Mouse (Mus musculus): ENCODE measurements around the gene Fbxo44. TPM values are rescaled to one million over a fixed set of nuclear protein-coding genes. Genes with fewer than 3 reads are reported as not detected.
A peak's percentile ranks its signal among the peaks of the same experiment; 100 is the strongest.

Gene Fbxo44
- polyA plus RNA-seq, 1 experiment, result 10.6 TPM

DNA sequence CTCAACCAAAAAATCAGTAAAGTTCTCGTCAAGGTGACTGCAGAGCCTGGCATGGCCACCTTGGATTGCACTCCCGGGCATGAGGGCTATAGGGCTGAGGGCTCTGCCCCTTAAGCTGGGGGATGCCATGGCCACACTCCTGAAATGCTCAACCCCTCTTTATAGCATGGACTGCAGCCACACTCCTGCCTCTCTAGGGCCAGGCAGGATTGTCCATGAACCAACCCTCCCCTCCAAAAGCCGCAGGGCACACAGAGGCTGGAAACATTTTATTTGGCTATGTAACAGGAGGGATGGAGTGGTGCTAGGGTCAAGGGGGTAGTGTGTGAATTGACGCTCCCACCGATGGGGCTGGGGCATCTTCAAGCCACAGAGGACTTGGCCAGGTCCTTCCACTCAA lies 7.7 kb downstream of the Fbxo44 start:
- H3K4me3 ChIP-seq (ENCODE audit: insufficient read depth, low read length), result no peak overlapping the region
- H3K27ac ChIP-seq (ENCODE audit: insufficient read depth, low read length), result no peak overlapping the region
- TF ChIP-seq POLR2A (IDR thresholded peaks at IDR 0.05; ENCODE audit: low read depth, low read length) (0 out of 2 replicates have a peak, but pooled peaks have one; percentile 8), CTCF (IDR thresholded peaks at IDR 0.05; ENCODE audit: borderline replicate concordance, insufficient read depth, low read length) (no peak)
- H3K4me1 ChIP-seq (ENCODE audit: control insufficient read depth, insufficient read depth, low read length), result peaks cover 3% of the 10 kb centered on the region; the same call in 1 of the 2 replicates

- peaks cover 3% of the 10 kb centered on the region; the same call in 1 of the 2 replicates for H3K4me1 ChIP-seq (ENCODE audit: control insufficient read depth, insufficient read depth, low read length)
- H3K4me3 ChIP-seq (ENCODE audit: insufficient read depth, low read length), result peak within 1 kb of the TSS; percentile 47
- H3K27ac ChIP-seq (ENCODE audit: insufficient read depth, low read length), result peak within 1 kb of the TSS; percentile 78
- TF ChIP-seq CTCF (IDR thresholded peaks at IDR 0.05; ENCODE audit: borderline replicate concordance, insufficient read depth, low read length) (peak; percentile 40; the same call in 1 of the 2 replicates), POLR2A (IDR thresholded peaks at IDR 0.05; ENCODE audit: low read depth, low read length) (peak; percentile 46)
Observed at GRCm38 (mm10) chr4:148151267-148152168, 8.8 kb downstream of the Fbxo44 start, which contains the start of gene Fbxo6. Fbxo6 (minus strand) TSS chr4:148152140.

DNA sequence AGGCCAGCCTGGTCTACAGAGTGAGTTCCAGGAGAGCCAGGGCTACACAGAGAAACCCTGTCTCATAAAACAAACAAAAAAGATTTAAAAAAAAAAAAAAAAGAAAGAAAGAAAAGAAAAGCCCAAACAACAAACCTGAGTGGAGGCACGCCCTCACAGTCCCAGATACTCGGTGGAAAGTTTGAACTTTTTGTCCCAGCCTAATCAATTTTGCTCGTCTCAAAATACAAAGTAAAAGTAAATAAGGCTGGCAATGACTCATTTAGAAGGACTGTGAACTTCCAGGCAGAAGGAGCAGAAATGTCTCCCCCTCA lies 9.4 kb downstream of the Fbxo44 start:
- TF ChIP-seq POLR2A (IDR thresholded peaks at IDR 0.05; ENCODE audit: low read depth, low read length) (no peak), CTCF (IDR thresholded peaks at IDR 0.05; ENCODE audit: borderline replicate concordance, insufficient read depth, low read length) (no peak)
- peaks cover 3% of the 10 kb centered on the region; the same call in 1 of the 2 replicates for H3K4me1 ChIP-seq (ENCODE audit: control insufficient read depth, insufficient read depth, low read length)
- peak overlapping the region; percentile 78 for H3K27ac ChIP-seq (ENCODE audit: insufficient read depth, low read length)
- no peak overlapping the region for H3K4me3 ChIP-seq (ENCODE audit: insufficient read depth, low read length)

DNA sequence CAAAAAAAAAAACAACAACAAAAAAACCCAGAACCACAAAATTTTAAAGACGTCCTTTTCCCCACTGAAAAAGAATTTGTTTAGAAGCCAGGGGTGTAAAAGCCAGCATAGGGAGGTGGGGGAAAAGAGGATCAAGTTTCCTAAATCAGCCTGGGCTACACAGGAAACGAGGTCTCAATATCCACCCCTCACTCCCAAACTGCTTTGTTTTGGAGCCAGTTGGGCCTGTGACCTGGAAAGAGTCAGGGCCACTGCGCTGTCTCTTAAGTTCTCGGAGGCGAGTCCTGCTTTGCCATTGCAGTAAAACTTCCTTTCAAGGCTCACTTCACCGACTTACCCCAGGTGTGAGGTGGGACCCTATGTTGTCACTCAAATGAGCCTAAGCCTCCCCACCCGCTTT lies 10.0 kb downstream of the Fbxo44 start:
- Histone ChIP-seq H3K4me1 (ENCODE audit: control insufficient read depth, insufficient read depth, low read length) (peaks cover 3% of the 10 kb centered on the region; the same call in 1 of the 2 replicates), H3K4me3 (ENCODE audit: insufficient read depth, low read length) (no peak overlapping the region), H3K27ac (ENCODE audit: insufficient read depth, low read length) (peak overlapping the region; percentile 78)
- TF ChIP-seq CTCF (IDR thresholded peaks at IDR 0.05; ENCODE audit: borderline replicate concordance, insufficient read depth, low read length) (no peak), POLR2A (IDR thresholded peaks at IDR 0.05; ENCODE audit: low read depth, low read length) (no peak)

DNA sequence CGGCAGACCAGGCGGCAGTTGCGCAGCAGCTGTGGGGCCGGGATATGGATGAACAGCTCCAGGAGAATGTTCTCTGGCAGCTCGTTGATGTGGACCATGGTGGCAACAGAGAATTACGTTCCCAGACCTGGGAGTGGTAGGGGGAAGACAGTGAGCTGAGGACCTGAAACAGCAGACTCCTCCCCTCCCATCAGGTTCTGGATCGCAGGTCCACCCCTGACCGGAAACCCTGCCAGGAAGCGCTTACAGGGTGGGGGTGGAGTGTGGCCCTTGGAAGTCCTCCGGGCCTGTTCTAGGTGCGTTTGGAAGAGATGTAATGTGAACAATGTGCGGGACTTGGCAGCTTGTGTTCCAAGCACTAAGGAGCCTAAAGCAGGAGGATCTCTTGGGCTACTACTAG lies 10.7 kb downstream of the Fbxo44 start:
- TF ChIP-seq CTCF (IDR thresholded peaks at IDR 0.05; ENCODE audit: borderline replicate concordance, insufficient read depth, low read length), result no peak
- no peak for TF ChIP-seq POLR2A (IDR thresholded peaks at IDR 0.05; ENCODE audit: low read depth, low read length)
- Histone ChIP-seq H3K4me1 (ENCODE audit: control insufficient read depth, insufficient read depth, low read length) (peaks cover 3% of the 10 kb centered on the region; the same call in 1 of the 2 replicates), H3K27ac (ENCODE audit: insufficient read depth, low read length) (peak overlapping the region; percentile 45; the same call in 1 of the 2 replicates), H3K4me3 (ENCODE audit: insufficient read depth, low read length) (no peak overlapping the region)

DNA sequence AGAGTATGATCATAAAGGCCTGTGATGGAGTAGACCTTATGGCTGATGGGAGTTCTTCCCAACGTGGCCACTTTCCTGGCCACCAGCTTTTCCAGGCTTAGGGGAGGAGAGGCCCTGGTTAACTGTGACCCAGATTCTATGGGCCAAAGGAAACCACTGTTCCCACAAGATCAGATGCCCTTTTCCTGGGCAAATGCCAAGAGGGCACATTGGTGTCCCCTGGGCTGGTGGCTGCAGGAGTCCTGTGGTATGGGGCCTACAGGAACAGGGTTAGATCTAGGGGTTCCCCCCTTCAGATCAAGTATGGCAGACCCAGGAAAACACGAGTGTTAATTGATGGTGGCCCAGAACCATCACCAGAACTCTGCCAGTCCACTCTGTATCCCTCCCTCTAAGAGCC lies 12.6 kb downstream of the Fbxo44 start:
- TF ChIP-seq CTCF (IDR thresholded peaks at IDR 0.05; ENCODE audit: borderline replicate concordance, insufficient read depth, low read length) (no peak), POLR2A (IDR thresholded peaks at IDR 0.05; ENCODE audit: low read depth, low read length) (no peak)
- H3K4me3 ChIP-seq (ENCODE audit: insufficient read depth, low read length), result no peak overlapping the region
- H3K4me1 ChIP-seq (ENCODE audit: control insufficient read depth, insufficient read depth, low read length), result peaks cover 3% of the 10 kb centered on the region; the same call in 1 of the 2 replicates
- no peak overlapping the region for H3K27ac ChIP-seq (ENCODE audit: insufficient read depth, low read length)

- H3K4me3 ChIP-seq (ENCODE audit: insufficient read depth, low read length), result no peak overlapping the region
- no peaks in the 10 kb centered on the region for H3K4me1 ChIP-seq (ENCODE audit: control insufficient read depth, insufficient read depth, low read length)
- no peak overlapping the region for H3K27ac ChIP-seq (ENCODE audit: insufficient read depth, low read length)
- 0 out of 2 replicates have a peak, but pooled peaks have one; percentile 21 for TF ChIP-seq POLR2A (IDR thresholded peaks at IDR 0.05; ENCODE audit: low read depth, low read length)
- TF ChIP-seq CTCF (IDR thresholded peaks at IDR 0.05; ENCODE audit: borderline replicate concordance, insufficient read depth, low read length), result no peak
Observed at GRCm38 (mm10) chr4:148143721-148144120, 16.6 kb downstream of the Fbxo44 start.

DNA sequence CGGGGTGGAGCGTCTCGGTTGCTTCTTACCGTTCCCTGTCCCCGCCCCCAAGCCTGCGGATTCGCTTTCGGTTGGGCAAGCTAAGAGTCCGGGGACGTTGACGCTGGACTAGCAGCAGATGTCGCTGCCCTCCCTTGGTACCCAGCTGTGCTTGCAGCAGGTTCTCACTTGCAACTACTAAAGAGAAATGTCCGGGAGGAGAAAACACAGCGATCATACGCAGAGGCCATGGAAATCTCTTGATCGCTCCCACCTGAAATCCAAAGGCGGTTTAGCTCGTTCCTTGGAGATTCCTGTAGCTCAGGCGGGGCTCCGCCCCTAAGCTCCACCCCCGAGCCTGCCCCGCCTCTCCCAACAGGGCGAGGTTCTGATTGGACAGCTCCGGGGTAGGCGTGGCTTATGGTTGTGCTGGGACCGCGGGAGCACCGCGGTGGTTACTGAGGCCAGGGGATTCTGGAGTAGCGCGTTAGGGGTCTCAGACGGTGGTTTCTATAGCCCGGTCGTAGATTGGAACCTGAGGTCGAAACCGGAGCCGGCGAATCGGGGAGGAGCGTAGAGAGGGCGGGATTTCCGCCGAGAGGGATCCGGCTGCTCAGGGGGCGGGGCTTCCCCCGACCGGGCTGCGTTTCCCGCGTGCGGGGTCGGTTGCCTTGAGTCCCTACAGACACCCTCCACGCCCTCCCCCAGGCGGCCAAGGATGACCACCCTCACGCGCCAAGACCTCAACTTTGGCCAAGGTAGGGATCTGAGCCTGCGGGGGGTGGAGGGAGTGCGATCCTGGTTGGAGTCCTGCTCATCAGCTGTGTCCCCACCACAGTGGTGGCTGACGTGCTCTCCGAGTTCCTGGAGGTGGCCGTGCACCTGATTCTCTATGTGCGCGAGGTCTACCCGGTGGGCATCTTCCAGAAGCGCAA lies 19.9 kb downstream of the Fbxo44 start:
- TF ChIP-seq CTCF (IDR thresholded peaks at IDR 0.05; ENCODE audit: borderline replicate concordance, insufficient read depth, low read length), result peak; percentile 85; the same call in 1 of the 2 replicates
- TF ChIP-seq POLR2A (IDR thresholded peaks at IDR 0.05; ENCODE audit: low read depth, low read length), result peak; percentile 71
- H3K27ac ChIP-seq (ENCODE audit: insufficient read depth, low read length), result 0 out of 2 replicates have a peak overlapping the region, but pooled peaks have one; percentile 21
- H3K4me1 ChIP-seq (ENCODE audit: control insufficient read depth, insufficient read depth, low read length), result no peaks in the 10 kb centered on the region
- peak overlapping the region; percentile 80 for H3K4me3 ChIP-seq (ENCODE audit: insufficient read depth, low read length)

GRCm38 (mm10) chr4:148139767-148140097 lies 20.6 kb downstream of the Fbxo44 start:
- TF ChIP-seq CTCF (IDR thresholded peaks at IDR 0.05; ENCODE audit: borderline replicate concordance, insufficient read depth, low read length) (no peak), POLR2A (IDR thresholded peaks at IDR 0.05; ENCODE audit: low read depth, low read length) (no peak)
- H3K27ac ChIP-seq (ENCODE audit: insufficient read depth, low read length), result no peak overlapping the region
- no peaks in the 10 kb centered on the region for H3K4me1 ChIP-seq (ENCODE audit: control insufficient read depth, insufficient read depth, low read length)
- peak overlapping the region; percentile 80 for H3K4me3 ChIP-seq (ENCODE audit: insufficient read depth, low read length)

Data from embryonic fibroblast, embryonic 13.5 days (primary cell).